In the genomic region with DNA sequence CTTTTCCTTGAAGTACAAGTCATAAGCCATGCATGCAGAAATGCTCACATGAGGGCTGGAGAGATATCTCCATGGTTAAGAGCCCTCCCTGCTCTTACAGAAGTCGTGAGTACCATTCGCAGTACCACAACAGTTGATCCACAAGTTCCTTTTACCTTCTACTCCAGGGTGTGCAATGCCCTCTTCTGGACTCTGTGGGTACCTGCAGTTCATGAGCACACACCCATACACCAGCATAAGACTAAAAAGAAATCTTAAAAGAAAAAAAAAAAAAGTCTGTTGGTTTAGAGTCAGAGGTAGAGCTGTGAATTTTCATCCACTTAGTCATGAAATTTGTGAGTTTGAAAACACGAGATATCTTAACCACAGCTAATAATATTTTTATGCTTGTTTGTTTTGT, we compare ENCODE assay signal across 20 mouse cellular contexts. TPM values are rescaled to one million over a fixed set of nuclear protein-coding genes. Genes with fewer than 3 reads are reported as not detected.
DNase-seq lines count a peak whose midpoint lies in the region; ATAC-seq and TF ChIP-seq lines count a peak whose summit lies in the region.
"Had no signal": no experiment of that assay in that cellular context is flagged by ENCODE, and none has a peak within 500 bp of the region (broad histone marks: within the 10 kb centered on the region; RNA-seq: fewer than 3 reads in every experiment).

No protein-coding gene starts in this region.

- peaks cover 28% of the 10 kb centered on the region for H3K36me3 ChIP-seq in heart, postnatal 0 days (replicated peaks; ENCODE audit: control insufficient read depth, insufficient read depth, low read length)
- H3K36me3 ChIP-seq: midbrain, embryonic 12.5 days had no signal

- no peak overlapping the region for H3K4me3 ChIP-seq in heart, postnatal 0 days (ENCODE audit: low read depth, low read length)
- no peak overlapping the region for H3K4me3 ChIP-seq in embryonic fibroblast, embryonic 13.5 days (ENCODE audit: insufficient read depth, low read length)
- H3K4me3 ChIP-seq: embryonic facial prominence, embryonic 13.5 days; erythroblast, embryonic 14.5 days; lung, embryonic 15.5 days; megakaryocyte, embryonic 14.5 days; midbrain, embryonic 12.5 days; stomach, embryonic 15.5 days had no signal

- no peak for ATAC-seq in heart, postnatal 0 days (ENCODE audit: insufficient read depth, low read depth)
- ATAC-seq: forebrain, postnatal 0 days; intestine, postnatal 0 days had no signal

- H3K9me3 ChIP-seq in heart, postnatal 0 days (replicated peaks; ENCODE audit: control insufficient read depth, low read length), result no peaks in the 10 kb centered on the region; the same call in 1 of the 2 replicates
- H3K9me3 ChIP-seq: lung, embryonic 15.5 days; midbrain, embryonic 12.5 days; stomach, embryonic 15.5 days had no signal

- H3K27me3 ChIP-seq in heart, postnatal 0 days (ENCODE audit: control insufficient read depth, insufficient read depth, low read length), result no peaks in the 10 kb centered on the region
- H3K27me3 ChIP-seq: embryonic facial prominence, embryonic 13.5 days; lung, embryonic 15.5 days; megakaryocyte, embryonic 14.5 days; midbrain, embryonic 12.5 days; stomach, embryonic 15.5 days had no signal

- WGBS in heart, postnatal 0 days, result 84% methylated on average over 3 of the region's 3 CpGs

- TF ChIP-seq POLR2A in embryonic fibroblast, embryonic 13.5 days (IDR thresholded peaks at IDR 0.05; ENCODE audit: low read depth, low read length), result no peak

- TF ChIP-seq CTCF in heart, postnatal 0 days (IDR thresholded peaks at IDR 0.05; ENCODE audit: low read depth), result no peak
- TF ChIP-seq CTCF in embryonic fibroblast, embryonic 13.5 days (IDR thresholded peaks at IDR 0.05; ENCODE audit: borderline replicate concordance, insufficient read depth, low read length), result no peak

- no peak overlapping the region for H3K9ac ChIP-seq in heart, postnatal 0 days (replicated peaks; ENCODE audit: low read depth, low read length)
- H3K9ac ChIP-seq: embryonic facial prominence, embryonic 13.5 days; forebrain, postnatal 0 days; lung, embryonic 15.5 days; midbrain, embryonic 12.5 days; stomach, embryonic 15.5 days had no signal

- H3K4me1 ChIP-seq in heart, postnatal 0 days (ENCODE audit: control insufficient read depth, insufficient read depth), result peaks cover 7% of the 10 kb centered on the region; the same call in 1 of the 2 replicates
- H3K4me1 ChIP-seq in embryonic fibroblast, embryonic 13.5 days (ENCODE audit: control insufficient read depth, insufficient read depth, low read length), result peaks cover under 1% of the 10 kb centered on the region; the same call in 1 of the 2 replicates
- H3K4me1 ChIP-seq: embryonic facial prominence, embryonic 13.5 days; lung, embryonic 15.5 days; megakaryocyte, embryonic 14.5 days; midbrain, embryonic 12.5 days; stomach, embryonic 15.5 days had no signal

- H3K4me2 ChIP-seq in heart, postnatal 0 days (ENCODE audit: low read depth, low read length), result no peak overlapping the region
- H3K4me2 ChIP-seq: embryonic facial prominence, embryonic 13.5 days; lung, embryonic 15.5 days; midbrain, embryonic 12.5 days; stomach, embryonic 15.5 days had no signal

- intact Hi-C loops in heart, postnatal 36 days (cut with DNase I), result no loop called here

- peak overlapping the region; percentile 52 for H3K27ac ChIP-seq in heart, postnatal 0 days (ENCODE audit: low read depth)
- peak overlapping the region; percentile 70; the same call in 1 of the 2 replicates for H3K27ac ChIP-seq in embryonic fibroblast, embryonic 13.5 days (ENCODE audit: insufficient read depth, low read length)
- H3K27ac ChIP-seq: embryonic facial prominence, embryonic 13.5 days; lung, embryonic 15.5 days; midbrain, embryonic 12.5 days; stomach, embryonic 15.5 days had no signal

- no peak for DNase-seq in heart, postnatal 0 days (ENCODE audit: low spot score)
- DNase-seq in heart, postnatal 36 days, result no peak
- DNase-seq in 3T3-L1 (ENCODE audit: low read depth, low spot score), result peak; percentile 9
- DNase-seq in ES-CJ7 (ENCODE audit: low read depth, low spot score), result peak; percentile 61
- no peak for DNase-seq in embryo, embryonic 10 days (ENCODE audit: low spot score)
- DNase-seq in right cerebral cortex, postnatal 25 days, result no peak
- DNase-seq: adrenal gland, postnatal 14 days; cerebellum, adult 11-12 months; cerebellum, adult 9-11 months; forebrain, postnatal 0 days; liver; thymus, postnatal 14 days had no signal

- TF ChIP-seq EP300 in heart, postnatal 0 days (IDR thresholded peaks at IDR 0.05; ENCODE audit: low read depth), result no peak

RNA-seq across cellular contexts. Expression of gene Cyp39a1, which starts 39.5 kb away (rescaled TPM):
- total RNA-seq in heart, postnatal 0 days (2014; rRNA removed; ENCODE audit: low replicate concordance), result 7.0 and 8.3 TPM in 2 replicates
- polyA plus RNA-seq in heart, postnatal 0 days (2015; fragmentation: Nextera tagmentation; extraction: Ambion mirVana), result 39.5 and 43.7 TPM in 2 replicates
- 1 to 10 TPM; 6.7 TPM for total RNA-seq in heart, postnatal 36 days (2021)
- 4.6 and 6.4 TPM in 2 replicates for polyA plus RNA-seq in embryonic fibroblast, embryonic 13.5 days (2011; ENCODE audit: insufficient read length, low read depth, missing spikeins)
- polyA plus RNA-seq: erythroblast, embryonic 14.5 days had no signal

RNA-seq across cellular contexts. Expression of gene Slc25a27, which starts 39.7 kb away (rescaled TPM):
- total RNA-seq in heart, postnatal 0 days (2014; rRNA removed; ENCODE audit: low replicate concordance), result 2.4 and 7.9 TPM in 2 replicates
- 7.8 and 10.9 TPM in 2 replicates for polyA plus RNA-seq in heart, postnatal 0 days (2015; fragmentation: Nextera tagmentation; extraction: Ambion mirVana)
- 1 to 10 TPM; 3.0 to 3.4 TPM for total RNA-seq in heart, postnatal 36 days (2021)
- polyA plus RNA-seq in embryonic fibroblast, embryonic 13.5 days (2011; ENCODE audit: insufficient read length, low read depth, missing spikeins), result 2.0 and 2.7 TPM in 2 replicates
- polyA plus RNA-seq: erythroblast, embryonic 14.5 days had no signal

Comparison
In these comparisons a context has a peak if more than half of its experiments do, and no peak if none do; other contexts are left out.
1. DNase-seq: peak in 3T3-L1 (single experiment) and ES-CJ7 (single experiment); none in heart, postnatal 0 days (single experiment), heart, postnatal 36 days (0 of 2), embryo, embryonic 10 days (single experiment) and right cerebral cortex, postnatal 25 days (single experiment).